Mouse (Mus musculus) brown adipose tissue, adult 24 weeks (tissue): Measurements from ENCODE around the gene Rtbdn. TPM values are rescaled to one million over a fixed set of nuclear protein-coding genes. Genes with fewer than 3 reads are reported as not detected.
"Not testable (repeated sequence)": the region's sequence is repeated elsewhere in the genome, so short reads cannot be mapped to it uniquely, and the experiment has no call there.

Experiments used
- H3K27ac ChIP-seq: fragments of 200-500 bp; replicated peaks from 2 replicates; pipeline ENCODE4 v1.5.1; 2012; ENCODE audit warnings: low read depth, mild to moderate bottlenecking, low read length
- H3K4me1 ChIP-seq: fragments of 200-500 bp; 2 replicates; pipeline ENCODE4 v1.6.1; 2012; ENCODE audit warnings: low read length, mixed read lengths; ENCODE audit not compliant: control insufficient read depth, insufficient read depth, insufficient read length
- H3K4me3 ChIP-seq: fragments of 200-500 bp; 2 replicates; pipeline ENCODE4 v1.5.1; 2012; ENCODE audit warnings: low read depth, mild to moderate bottlenecking, low read length, moderate library complexity; ENCODE audit not compliant: insufficient read depth
- polyA plus RNA-seq: library from polyadenylated mRNA; stranded (reverse); fragments of >200 nt; gene quantifications from 2 replicates; pipeline ENCODE4 v1.2.4, GENCODE M21; 2012; ENCODE audit not compliant: missing spikeins, insufficient read depth, insufficient read length

Gene Rtbdn
- polyA plus RNA-seq = not detected in 2 replicates

DNA sequence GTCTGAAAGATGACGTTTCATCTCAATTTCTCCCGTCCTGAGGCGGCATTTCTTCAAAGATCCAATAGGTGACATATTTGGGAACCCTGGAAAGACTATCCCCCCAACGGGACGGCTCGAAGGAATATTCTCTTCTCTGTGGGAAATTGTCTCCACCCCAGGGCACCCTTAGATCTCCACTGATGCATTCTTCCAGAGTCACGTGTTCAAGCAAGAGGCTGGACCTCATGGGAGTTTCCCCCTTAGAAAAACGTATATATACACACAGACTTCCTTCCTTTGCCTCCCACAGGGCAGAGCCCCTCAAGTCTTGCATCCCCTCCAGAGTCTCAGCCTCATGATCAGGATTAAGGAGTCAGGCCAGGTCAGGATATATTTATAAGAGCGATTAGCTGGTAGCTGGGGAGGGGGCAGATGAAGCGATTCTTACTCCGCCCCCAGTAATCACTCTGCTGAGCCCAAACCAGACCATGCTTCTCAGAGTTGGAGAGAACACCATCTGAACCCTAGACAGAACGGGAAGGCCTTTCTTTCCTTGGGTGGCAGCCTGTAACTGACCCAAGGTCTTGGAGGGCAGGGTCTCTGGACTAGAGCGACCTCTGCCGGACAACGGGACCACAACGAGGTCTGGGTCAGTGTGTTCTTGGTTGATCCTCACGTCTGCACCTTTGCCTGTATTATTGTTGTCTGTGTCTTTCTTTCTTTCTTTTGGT, at the start of gene Rtbdn:
TSS of gene Rtbdn (plus strand) at position 464 of the 713 bp plus-strand sequence.
- H3K27ac ChIP-seq = no peak within 1 kb of the TSS
- no peaks in the 10 kb centered on the region for H3K4me1 ChIP-seq
- peak within 1 kb of the TSS; percentile 20 for H3K4me3 ChIP-seq

- Histone ChIP-seq H3K4me1 (no peaks in the 10 kb centered on the region), H3K27ac (no peak overlapping the region), H3K4me3 (no peak overlapping the region)
Measured at GRCm38 (mm10) chr8:84901071-84901470, 45.7 kb upstream of the Rtbdn start.

DNA sequence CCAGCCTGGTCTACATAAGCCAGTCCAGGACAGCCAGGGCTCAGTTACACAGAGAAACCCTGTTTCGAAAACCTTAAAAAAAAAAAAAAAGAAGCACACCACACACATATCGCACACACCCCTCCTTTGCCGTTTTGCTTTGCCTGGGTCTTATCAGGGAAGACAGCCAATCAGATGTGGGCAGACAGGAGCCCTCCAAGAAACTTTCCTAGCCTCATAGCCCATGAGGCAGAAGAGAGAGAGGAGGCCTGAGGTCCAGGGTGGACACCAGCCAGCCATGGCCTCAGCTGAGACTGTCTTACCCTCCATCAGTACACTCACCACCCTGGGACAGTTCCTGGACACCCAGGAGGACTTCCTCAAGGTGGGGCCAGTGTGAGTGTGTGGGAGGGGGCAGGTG, 45.0 kb upstream of the Rtbdn start, which contains the start of gene Klf1:
TSS of gene Klf1 (plus strand) at position 177 of the 400 bp plus-strand sequence.
- Histone ChIP-seq H3K4me3 (peak within 1 kb of the TSS; percentile 63), H3K4me1 (no peaks in the 10 kb centered on the region), H3K27ac (no peak within 1 kb of the TSS)

DNA sequence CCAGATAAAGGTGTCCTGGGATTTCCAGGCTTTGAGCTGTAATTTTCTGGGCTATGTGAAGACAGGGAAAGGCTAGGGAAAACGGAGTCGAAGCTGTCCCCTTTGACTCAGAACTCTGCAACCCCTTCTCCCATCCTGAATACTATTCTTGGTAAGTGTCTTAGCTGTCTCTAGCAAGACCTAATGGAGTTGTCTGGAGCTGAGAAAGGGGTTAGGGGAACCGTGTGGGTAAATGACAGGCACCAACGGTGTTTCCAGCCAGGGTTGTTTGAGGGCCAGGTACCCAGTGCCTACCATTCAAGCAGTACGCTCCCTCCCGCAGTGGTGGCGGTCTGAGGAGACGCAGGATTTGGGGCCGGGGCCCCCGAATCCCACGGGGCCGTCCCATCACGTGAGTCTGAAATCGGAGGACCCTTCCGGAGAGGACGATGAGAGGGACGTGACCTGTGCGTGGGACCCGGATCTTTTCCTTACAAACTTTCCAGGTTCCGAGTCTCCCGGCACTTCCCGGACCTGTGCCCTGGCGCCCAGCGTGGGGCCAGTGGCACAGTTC, 44.3 kb upstream of the Rtbdn start:
- Histone ChIP-seq H3K4me3 (peak overlapping the region; percentile 63), H3K27ac (no peak overlapping the region)

GRCm38 (mm10) chr8:84902920-84903661, 43.7 kb upstream of the Rtbdn start:
- H3K27ac ChIP-seq = no peak overlapping the region
- peak overlapping the region; percentile 63 for H3K4me3 ChIP-seq
- no peaks in the 10 kb centered on the region for H3K4me1 ChIP-seq

More for the DNA sequence above, 44.3 kb upstream of the Rtbdn start:
- H3K4me1 ChIP-seq = no peaks in the 10 kb centered on the region

- Histone ChIP-seq H3K4me3 (no peak overlapping the region), H3K4me1 (peaks cover 4% of the 10 kb centered on the region), H3K27ac (no peak overlapping the region)
Measured at GRCm38 (mm10) chr8:84904351-84904750, 42.4 kb upstream of the Rtbdn start.

- no peak overlapping the region for H3K27ac ChIP-seq
- no peak overlapping the region for H3K4me3 ChIP-seq
- H3K4me1 ChIP-seq = peaks cover 5% of the 10 kb centered on the region
Measured at GRCm38 (mm10) chr8:84907037-84907436, 39.8 kb upstream of the Rtbdn start.

DNA sequence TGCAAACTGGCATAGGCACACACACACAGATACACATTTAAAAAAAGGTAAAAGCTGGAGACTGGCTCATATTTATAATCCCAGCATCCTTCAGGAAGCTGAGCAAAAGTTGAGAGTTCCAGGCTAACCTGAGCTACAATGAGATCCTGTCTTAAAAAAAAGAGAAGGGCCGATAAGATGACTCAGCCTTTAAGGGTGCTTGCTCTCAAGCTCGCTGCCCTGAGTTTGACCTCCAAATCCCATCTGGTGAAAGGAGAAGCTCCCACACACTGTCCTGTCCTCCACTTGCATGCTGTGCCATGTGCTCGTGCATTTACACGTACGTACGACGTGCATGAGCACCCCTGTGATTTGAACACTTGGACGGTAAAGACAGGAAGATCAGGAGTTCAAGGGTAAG, 39.3 kb upstream of the Rtbdn start:
- peaks cover 5% of the 10 kb centered on the region for H3K4me1 ChIP-seq
- no peak overlapping the region for H3K4me3 ChIP-seq

GRCm38 (mm10) chr8:84907979-84908378, 38.8 kb upstream of the Rtbdn start:
- peak overlapping the region; percentile 50 for H3K4me3 ChIP-seq
- not testable (repeated sequence) for H3K27ac ChIP-seq, H3K4me1 ChIP-seq

More for the DNA sequence above, 39.3 kb upstream of the Rtbdn start:
- no peak overlapping the region for H3K27ac ChIP-seq

- peak within 1 kb of the TSS; percentile 61 for H3K27ac ChIP-seq
- peak within 1 kb of the TSS; percentile 85 for H3K4me3 ChIP-seq
- peaks cover 9% of the 10 kb centered on the region for H3K4me1 ChIP-seq
Measured at GRCm38 (mm10) chr8:84908421-84909161, 38.2 kb upstream of the Rtbdn start, which contains the start of gene Dnase2a. Dnase2a (plus strand) TSS chr8:84908560.

DNA sequence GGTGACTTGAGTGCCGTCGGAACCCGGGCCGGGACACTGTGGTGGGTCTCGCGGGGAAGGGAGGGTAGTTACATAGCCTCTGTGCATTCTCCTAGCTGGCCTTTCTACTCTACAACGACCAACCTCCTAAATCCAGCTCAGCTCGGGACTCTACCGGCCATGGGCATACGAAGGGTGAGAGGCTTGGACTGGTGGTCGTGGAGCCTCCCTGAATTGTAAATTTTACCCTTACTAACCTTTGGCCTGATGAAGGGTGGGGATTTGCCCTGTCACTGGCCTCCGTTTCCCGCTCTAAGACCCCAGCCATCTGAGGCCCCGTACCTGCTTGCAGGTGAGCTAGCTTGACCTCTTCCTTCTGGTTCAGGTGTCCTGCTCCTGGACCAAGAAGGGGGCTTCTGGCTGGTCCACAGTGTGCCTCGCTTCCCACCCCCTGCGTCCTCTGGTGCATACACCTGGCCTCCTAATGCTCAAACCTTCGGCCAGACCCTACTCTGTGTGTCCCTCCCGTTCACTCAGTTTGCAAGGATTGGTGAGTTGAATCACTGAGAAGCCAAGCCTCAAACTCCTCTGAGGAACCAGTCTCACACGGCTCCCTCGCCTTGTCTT, 37.5 kb upstream of the Rtbdn start:
- Histone ChIP-seq H3K27ac (no peak overlapping the region), H3K4me1 (peaks cover 9% of the 10 kb centered on the region), H3K4me3 (peak overlapping the region; percentile 85)

- Histone ChIP-seq H3K27ac (no peak overlapping the region), H3K4me1 (peaks cover 9% of the 10 kb centered on the region), H3K4me3 (peak overlapping the region; percentile 85)
Measured at GRCm38 (mm10) chr8:84909949-84910348, 36.8 kb upstream of the Rtbdn start.

- peaks cover 9% of the 10 kb centered on the region for H3K4me1 ChIP-seq
Measured at GRCm38 (mm10) chr8:84910551-84910950, 36.2 kb upstream of the Rtbdn start.

GRCm38 (mm10) chr8:84911854-84912253, 34.9 kb upstream of the Rtbdn start:
- peaks cover 9% of the 10 kb centered on the region for H3K4me1 ChIP-seq
- H3K27ac ChIP-seq = no peak overlapping the region
- H3K4me3 ChIP-seq = no peak overlapping the region

More at GRCm38 (mm10) chr8:84910551-84910950, 36.2 kb upstream of the Rtbdn start:
- Histone ChIP-seq H3K4me3 (no peak overlapping the region), H3K27ac (no peak overlapping the region)
